In the genomic region with DNA sequence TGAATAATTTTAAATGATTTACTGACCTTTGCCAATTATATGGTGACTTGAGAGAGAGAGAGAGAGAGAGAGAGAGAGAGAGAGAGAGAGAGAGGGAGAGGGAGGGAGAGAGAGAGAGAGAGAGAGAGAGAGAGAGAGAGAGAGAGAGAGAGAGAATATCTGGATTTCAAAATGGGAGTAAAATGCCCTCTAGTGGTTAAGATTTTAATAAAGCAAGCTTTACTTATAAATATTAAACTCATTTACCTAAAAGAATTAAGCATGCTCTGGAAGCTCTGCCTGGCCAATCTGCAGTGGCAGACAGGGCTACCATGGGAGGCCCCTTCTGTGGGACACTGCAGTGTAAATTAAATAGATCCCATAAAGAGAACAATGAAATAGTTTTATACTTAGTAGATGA, we compare ENCODE assay signal across 19 mouse cellular contexts.
DNase-seq lines count a peak whose midpoint lies in the region; ATAC-seq and TF ChIP-seq lines count a peak whose summit lies in the region.
"Had no signal": no experiment of that assay in that cellular context is flagged by ENCODE, and none has a peak within 500 bp of the region (broad histone marks: within the 10 kb centered on the region; RNA-seq: fewer than 3 reads in every experiment).

No protein-coding gene starts in this region.

- H3K4me1 ChIP-seq in heart, postnatal 0 days (ENCODE audit: control insufficient read depth, insufficient read depth), result no peaks in the 10 kb centered on the region
- no peaks in the 10 kb centered on the region for H3K4me1 ChIP-seq in liver, embryonic 14.5 days (replicated peaks; ENCODE audit: control insufficient read depth in 2 of 2, insufficient read depth in 2 of 2, low read length in 1 of 2)
- H3K4me1 ChIP-seq in liver, postnatal 0 days (ENCODE audit: insufficient read depth), result 0 out of 2 replicates have a peak, but pooled peaks cover 2% of the 10 kb centered on the region
- 0 out of 4 replicates have a peak, but pooled peaks cover 0 to 3% of the 10 kb centered on the region in 2 experiments for H3K4me1 ChIP-seq in MEL (ENCODE audit: control insufficient read depth in 1 of 2, insufficient read depth in 2 of 2, low read length in 2 of 2)

- TF ChIP-seq RAD21 in MEL (IDR thresholded peaks at IDR 0.05; ENCODE audit: low read depth, low read length), result peak; percentile 62

- no peaks in the 10 kb centered on the region for H3K36me3 ChIP-seq in heart, postnatal 0 days (replicated peaks; ENCODE audit: control insufficient read depth, insufficient read depth, low read length)
- no peaks in the 10 kb centered on the region for H3K36me3 ChIP-seq in liver, embryonic 14.5 days (replicated peaks; ENCODE audit: control insufficient read depth, insufficient read depth, low read depth)
- no peaks in the 10 kb centered on the region for H3K36me3 ChIP-seq in liver, postnatal 0 days (replicated peaks; ENCODE audit: insufficient read depth, low read length)
- H3K36me3 ChIP-seq in MEL (ENCODE audit: control insufficient read depth in 1 of 2, insufficient read depth in 2 of 2, low read length in 2 of 2), result no peaks in the 10 kb centered on the region
- H3K36me3 ChIP-seq: forebrain, embryonic 12.5 days; heart, embryonic 15.5 days; hindbrain, embryonic 15.5 days; lung, embryonic 15.5 days; neural tube, embryonic 15.5 days had no signal

- TF ChIP-seq POLR2A in MEL (IDR thresholded peaks at IDR 0.05; ENCODE audit: control insufficient read depth in 1 of 2, insufficient read depth in 1 of 2, low read depth in 1 of 2, low read length in 2 of 2, poor library complexity in 1 of 2), result no peak

- H3K79me2 ChIP-seq in MEL (ENCODE audit: control insufficient read depth, insufficient read depth, low read length, poor library complexity), result no peaks in the 10 kb centered on the region

- peak; percentile 15 for DNase-seq in heart, postnatal 0 days (ENCODE audit: low spot score)
- no peak for DNase-seq in heart, postnatal 10 days
- no peak for DNase-seq in liver, embryonic 14.5 days (ENCODE audit: low read depth in 3 of 3, low spot score in 3 of 3)
- DNase-seq in liver, postnatal 0 days, result no peak
- peak; percentile 42 for DNase-seq in MEL (ENCODE audit: low read depth, low spot score)
- peak; percentile 13 for DNase-seq in brain, adult 2 months (ENCODE audit: low read depth, low spot score)
- DNase-seq in right cerebral cortex, postnatal 25 days, result no peak
- DNase-seq: adrenal gland, postnatal 10 days; cerebellum, postnatal 14 days; heart, adult 11 months; kidney, adult 8-10 months; liver had no signal

- no peaks in the 10 kb centered on the region for H3K9me3 ChIP-seq in heart, postnatal 0 days (replicated peaks; ENCODE audit: control insufficient read depth, low read length)
- H3K9me3 ChIP-seq in liver, embryonic 14.5 days (ENCODE audit: control insufficient read depth, low read length), result no peaks in the 10 kb centered on the region
- no peaks in the 10 kb centered on the region for H3K9me3 ChIP-seq in liver, postnatal 0 days (ENCODE audit: low read length)
- H3K9me3 ChIP-seq in MEL (replicated peaks; ENCODE audit: insufficient read depth, low read length), result no peaks in the 10 kb centered on the region
- H3K9me3 ChIP-seq: forebrain, embryonic 12.5 days; heart, embryonic 15.5 days; hindbrain, embryonic 15.5 days; lung, embryonic 15.5 days; megakaryocyte, embryonic 14.5 days; neural tube, embryonic 15.5 days had no signal

- no peak overlapping the region for H3K9ac ChIP-seq in heart, postnatal 0 days (replicated peaks; ENCODE audit: low read depth, low read length)
- no peak overlapping the region for H3K9ac ChIP-seq in liver, embryonic 14.5 days (replicated peaks)
- H3K9ac ChIP-seq in liver, postnatal 0 days (replicated peaks), result no peak overlapping the region
- H3K9ac ChIP-seq in MEL (ENCODE audit: control insufficient read depth, low read depth, low read length, poor library complexity, severe bottlenecking), result no peak overlapping the region
- H3K9ac ChIP-seq: forebrain, embryonic 12.5 days; heart, embryonic 15.5 days; hindbrain, embryonic 15.5 days; lung, embryonic 15.5 days; neural tube, embryonic 15.5 days had no signal

- H3K27me3 ChIP-seq in heart, postnatal 0 days (ENCODE audit: control insufficient read depth, insufficient read depth, low read length), result peaks cover 15% of the 10 kb centered on the region; the same call in 1 of the 2 replicates
- no peaks in the 10 kb centered on the region for H3K27me3 ChIP-seq in liver, embryonic 14.5 days (ENCODE audit: control insufficient read depth, insufficient read depth, low read length)
- no peaks in the 10 kb centered on the region for H3K27me3 ChIP-seq in liver, postnatal 0 days (ENCODE audit: insufficient read depth, low read length)
- H3K27me3 ChIP-seq in MEL (ENCODE audit: control insufficient read depth in 1 of 2, insufficient read depth in 2 of 2, low read length in 2 of 2), result no peaks in the 10 kb centered on the region
- H3K27me3 ChIP-seq: heart, embryonic 15.5 days; hindbrain, embryonic 15.5 days; lung, embryonic 15.5 days; megakaryocyte, embryonic 14.5 days; neural tube, embryonic 15.5 days had no signal

- H3K4me2 ChIP-seq in heart, postnatal 0 days (ENCODE audit: low read depth, low read length), result no peak overlapping the region
- no peak overlapping the region for H3K4me2 ChIP-seq in liver, embryonic 14.5 days (ENCODE audit: low read depth)
- H3K4me2 ChIP-seq in liver, postnatal 0 days (ENCODE audit: low read depth, low read length), result no peak overlapping the region
- H3K4me2 ChIP-seq: forebrain, embryonic 12.5 days; heart, embryonic 15.5 days; hindbrain, embryonic 15.5 days; lung, embryonic 15.5 days; neural tube, embryonic 15.5 days had no signal

- TF ChIP-seq EP300 in heart, postnatal 0 days (IDR thresholded peaks at IDR 0.05; ENCODE audit: low read depth), result no peak
- no peak for TF ChIP-seq EP300 in liver, embryonic 14.5 days (IDR thresholded peaks at IDR 0.05; ENCODE audit: low read depth)
- no peak for TF ChIP-seq EP300 in liver, postnatal 0 days (IDR thresholded peaks at IDR 0.05; ENCODE audit: low read depth)
- no peak for TF ChIP-seq EP300 in MEL (IDR thresholded peaks at IDR 0.05; ENCODE audit: low read depth in 1 of 2, low read length in 2 of 2)

- intact Hi-C loops in heart, postnatal 10 days (cut with DNase I), result loop anchor here (1.0 kb wide), 1 partner anchor 1067 kb away; no protein-coding TSS in a partner anchor

- peak; percentile 19; the same call in 1 of the 2 replicates for TF ChIP-seq CTCF in heart, postnatal 0 days (IDR thresholded peaks at IDR 0.05; ENCODE audit: low read depth)
- TF ChIP-seq CTCF in liver, embryonic 14.5 days (IDR thresholded peaks at IDR 0.05; ENCODE audit: low read depth), result 0 out of 2 replicates have a peak, but pooled peaks have one; percentile 7
- no peak for TF ChIP-seq CTCF in liver, postnatal 0 days (IDR thresholded peaks at IDR 0.05; ENCODE audit: low read depth)
- TF ChIP-seq CTCF in MEL (IDR thresholded peaks at IDR 0.05 in 2 of 3, conservative IDR thresholded peaks at IDR 0.05 in 1 of 3; ENCODE audit: control insufficient read depth in 1 of 3, insufficient read depth in 1 of 3, low read depth in 2 of 3, low read length in 3 of 3, poor library complexity in 1 of 3, severe bottlenecking in 1 of 3), result peak in 1 of 3 experiments; percentile 55; a peak in 2 of 6 replicates

- no peak overlapping the region for H3K27ac ChIP-seq in heart, postnatal 0 days (ENCODE audit: low read depth)
- no peak overlapping the region for H3K27ac ChIP-seq in liver, embryonic 14.5 days
- H3K27ac ChIP-seq in liver, postnatal 0 days (ENCODE audit: low read depth), result no peak overlapping the region
- H3K27ac ChIP-seq in MEL (ENCODE audit: control insufficient read depth, low read depth, low read length), result no peak overlapping the region
- H3K27ac ChIP-seq: forebrain, embryonic 12.5 days; heart, embryonic 15.5 days; hindbrain, embryonic 15.5 days; lung, embryonic 15.5 days; neural tube, embryonic 15.5 days had no signal

- H3K4me3 ChIP-seq in heart, postnatal 0 days (ENCODE audit: low read depth, low read length), result no peak overlapping the region
- no peak overlapping the region for H3K4me3 ChIP-seq in liver, embryonic 14.5 days (ENCODE audit: insufficient read depth in 1 of 2, low read depth in 2 of 2, low read length in 2 of 2)
- H3K4me3 ChIP-seq in liver, postnatal 0 days (ENCODE audit: low read depth, low read length), result no peak overlapping the region
- no peak overlapping the region for H3K4me3 ChIP-seq in MEL (ENCODE audit: control insufficient read depth in 1 of 2, insufficient read depth in 1 of 2, low read depth in 2 of 2, low read length in 2 of 2)
- H3K4me3 ChIP-seq: forebrain, embryonic 12.5 days; heart, embryonic 15.5 days; hindbrain, embryonic 15.5 days; lung, embryonic 15.5 days; megakaryocyte, embryonic 14.5 days; neural tube, embryonic 15.5 days had no signal

- no peak for ATAC-seq in heart, postnatal 0 days (ENCODE audit: insufficient read depth, low read depth)
- no peak for ATAC-seq in liver, embryonic 14.5 days (ENCODE audit: insufficient read depth)
- ATAC-seq in liver, postnatal 0 days, result no peak
- no peak for ATAC-seq in megakaryocyte-erythroid progenitor cell, adult 5-6 weeks (replicated peaks; ENCODE audit: low FRiP score, low TSS enrichment, poor library complexity, severe bottlenecking)

TF ChIP-seq in MEL, 35 proteins besides CTCF, POLR2A, EP300 and RAD21:
- peak; percentile 57 for TF ChIP-seq SMC3 (IDR thresholded peaks at IDR 0.05; ENCODE audit: low read depth, low read length)
- peak; percentile 45; the same call in 1 of the 2 replicates for TF ChIP-seq ZC3H11A (IDR thresholded peaks at IDR 0.05; ENCODE audit: low read depth, low read length)
- TF ChIP-seq USF2 (IDR thresholded peaks at IDR 0.05; ENCODE audit: borderline replicate concordance in 1 of 2, insufficient read depth in 1 of 2, low read depth in 1 of 2, low read length in 2 of 2), result no peak
- TF ChIP-seq JUND (IDR thresholded peaks at IDR 0.05; ENCODE audit: low read depth, low read length), result peak; percentile 98

Comparison
In these comparisons a context has a peak if more than half of its experiments do, and no peak if none do; other contexts are left out.
1. DNase-seq: peak in heart, postnatal 0 days (single experiment), MEL (single experiment) and brain, adult 2 months (single experiment); none in heart, postnatal 10 days (0 of 2), liver, embryonic 14.5 days (0 of 3), liver, postnatal 0 days (single experiment) and right cerebral cortex, postnatal 25 days (single experiment).